Mouse (Mus musculus) bone marrow macrophage, adult 2 months (primary cell): ENCODE data around the gene Itih5.

Experiments
- CTCF ChIP-seq: IDR thresholded peaks from 2 replicates; pipeline ENCODE4 v1.5.1; 2012; ENCODE audit warnings: low read depth, mild to moderate bottlenecking, low read length, moderate library complexity
- POLR2A ChIP-seq: IDR thresholded peaks from 2 replicates; pipeline ENCODE4 v1.6.1; 2012; ENCODE audit warnings: mild to moderate bottlenecking, low read depth, low read length, borderline replicate concordance

DNA sequence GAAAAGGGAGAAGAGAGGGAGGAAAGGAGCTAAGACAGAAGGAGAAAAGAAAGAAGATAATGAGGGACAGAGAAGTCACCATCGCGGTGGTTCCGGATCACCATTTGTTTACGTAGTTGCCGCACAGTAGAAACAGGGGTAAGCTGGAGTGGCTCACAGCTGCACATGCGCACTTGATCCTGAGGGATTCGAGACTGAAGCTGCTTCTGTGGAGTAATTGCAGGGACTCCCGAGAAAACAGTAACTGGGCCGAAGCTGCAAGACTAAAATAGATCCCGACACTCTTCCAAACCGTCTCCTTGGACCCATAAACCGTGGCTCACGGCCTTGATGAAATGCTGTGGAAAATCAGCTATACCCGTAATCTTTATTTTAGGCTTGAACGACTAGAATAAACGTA is 16.6 kb downstream of the Itih5 start:
- TF ChIP-seq POLR2A (no peak), CTCF (no peak)
